Mouse (Mus musculus) MEL (cell line): ENCODE measurements at regions not wholly inside any gene's neighbourhood (a gene's known extent, or its start where the extent isn't known, plus 50 kb on each side); places are given as distances from the start of the nearest gene placed in this dataset.

ENCODE experiments used
- DNase-seq: peaks from one replicate; pipeline ENCODE4 v3.0.0; 2011; ENCODE audit warnings: low read depth, low spot score
- H3K27ac ChIP-seq: 2 replicates; pipeline ENCODE4 v1.5.1; 2012; ENCODE audit warnings: low read depth, mild to moderate bottlenecking, control low read depth, low read length, moderate library complexity; ENCODE audit not compliant: control insufficient read depth
- H3K27me3 ChIP-seq, 2 experiments: fragments of 150-350 bp in 1 of 2; sonication (generic) in 1 of 2; 2 replicates each; pipeline ENCODE4 v1.6.1; 2012; ENCODE audit warnings: low read length in 2 of 2, mild to moderate bottlenecking in 2 of 2, improper control_type of control experiment in 1 of 2, moderate library complexity in 1 of 2; ENCODE audit not compliant: insufficient read depth in 2 of 2, control insufficient read depth in 1 of 2
- H3K36me3 ChIP-seq, 2 experiments: 2 replicates each; pipeline ENCODE4 v1.6.1; 2012 to 2014; ENCODE audit warnings: low read length in 2 of 2, improper control_type of control experiment in 1 of 2, inconsistent platforms in 1 of 2, mild to moderate bottlenecking in 1 of 2; ENCODE audit not compliant: insufficient read depth in 2 of 2, control insufficient read depth in 1 of 2
- H3K4me1 ChIP-seq, 2 experiments: fragments of 150-350 bp in 1 of 2; sonication (generic) in 1 of 2; 2 replicates each; pipeline ENCODE4 v1.6.1; 2012; ENCODE audit warnings: low read length in 2 of 2, improper control_type of control experiment in 1 of 2, mild to moderate bottlenecking in 1 of 2; ENCODE audit not compliant: insufficient read depth in 2 of 2, control insufficient read depth in 1 of 2
- H3K4me3 ChIP-seq, 2 experiments: fragments of 150-350 bp in 1 of 2; sonication (generic) in 1 of 2; 2 replicates each; pipeline ENCODE4 v1.5.1; 2012; ENCODE audit warnings: low read depth in 2 of 2, low read length in 2 of 2, mild to moderate bottlenecking in 2 of 2, moderate library complexity in 2 of 2, control low read depth in 1 of 2, improper control_type of control experiment in 1 of 2; ENCODE audit not compliant: control insufficient read depth in 1 of 2, insufficient read depth in 1 of 2
- H3K79me2 ChIP-seq: 2 replicates; pipeline ENCODE4 v1.6.1; 2012; ENCODE audit warnings: mild to moderate bottlenecking, low read length, moderate library complexity; ENCODE audit not compliant: control insufficient read depth, poor library complexity, insufficient read depth
- H3K9ac ChIP-seq: 2 replicates; pipeline ENCODE4 v1.6.1; 2012; ENCODE audit warnings: low read depth, mild to moderate bottlenecking, control low read depth, low read length, moderate library complexity; ENCODE audit not compliant: control insufficient read depth, poor library complexity, severe bottlenecking
- H3K9me3 ChIP-seq: fragments of 150-350 bp; sonication (generic); replicated peaks from 2 replicates; pipeline ENCODE4 v1.6.1; 2012; ENCODE audit warnings: mild to moderate bottlenecking, low read length, improper control_type of control experiment, moderate library complexity; ENCODE audit not compliant: insufficient read depth
- CHD1 ChIP-seq: IDR thresholded peaks from 2 replicates; pipeline ENCODE4 v1.6.1; 2012; ENCODE audit warnings: low read depth, mild to moderate bottlenecking, inconsistent platforms, low read length, improper control_type of control experiment
- CHD2 ChIP-seq: IDR thresholded peaks from 2 replicates; pipeline ENCODE4 v1.6.1; 2011; ENCODE audit warnings: low read length, improper control_type of control experiment
- CTCF ChIP-seq, 3 experiments: IDR thresholded peaks in 2 of 3; conservative IDR thresholded peaks in 1 of 3; 2 replicates each; pipeline ENCODE4 v1.5.1; 2011 to 2012; ENCODE audit warnings: low read length in 3 of 3, low read depth in 2 of 3, mild to moderate bottlenecking in 2 of 3, improper control_type of control experiment in 1 of 3, inconsistent platforms in 1 of 3, mixed read lengths in 1 of 3, moderate library complexity in 1 of 3; ENCODE audit not compliant: control insufficient read depth in 1 of 3, insufficient read depth in 1 of 3, poor library complexity in 1 of 3, severe bottlenecking in 1 of 3
- E2F4 ChIP-seq: IDR thresholded peaks from 2 replicates; pipeline ENCODE4 v1.6.1; 2011; ENCODE audit warnings: low read depth, low read length, improper control_type of control experiment, borderline replicate concordance
- ELF1 ChIP-seq: IDR thresholded peaks from 2 replicates; pipeline ENCODE4 v1.6.1; 2014; ENCODE audit warnings: low read depth, mild to moderate bottlenecking, inconsistent platforms, low read length, improper control_type of control experiment, moderate library complexity
- EP300 ChIP-seq, 2 experiments: IDR thresholded peaks; 2 replicates each; pipeline ENCODE4 v1.6.1; 2011; ENCODE audit warnings: improper control_type of control experiment in 2 of 2, low read length in 2 of 2, low read depth in 1 of 2, mild to moderate bottlenecking in 1 of 2
- GABPA ChIP-seq: IDR thresholded peaks from 2 replicates; pipeline ENCODE4 v1.6.1; 2012; ENCODE audit warnings: low read depth, mild to moderate bottlenecking, inconsistent platforms, low read length, improper control_type of control experiment, moderate library complexity
- HCFC1 ChIP-seq: IDR thresholded peaks from 2 replicates; pipeline ENCODE4 v1.6.1; 2012; ENCODE audit warnings: low read depth, mild to moderate bottlenecking, inconsistent platforms, low read length, improper control_type of control experiment, moderate library complexity
- JUND ChIP-seq: IDR thresholded peaks from 2 replicates; pipeline ENCODE4 v1.6.1; 2011; ENCODE audit warnings: low read depth, mild to moderate bottlenecking, improper control_type of control experiment, low read length
- KAT2A ChIP-seq: conservative IDR thresholded peaks from 2 replicates; pipeline ENCODE4 v1.6.1; 2012; ENCODE audit warnings: low read depth, low read length, improper control_type of control experiment, inconsistent platforms
- MAFK ChIP-seq: IDR thresholded peaks from 2 replicates; pipeline ENCODE4 v1.6.1; 2011; ENCODE audit warnings: low read depth, mild to moderate bottlenecking, low read length, improper control_type of control experiment, borderline replicate concordance
- MAX ChIP-seq: IDR thresholded peaks from 2 replicates; pipeline ENCODE4 v1.6.1; 2011; ENCODE audit warnings: low read length, improper control_type of control experiment
- MAZ ChIP-seq: IDR thresholded peaks from 2 replicates; pipeline ENCODE4 v1.6.1; 2012; ENCODE audit warnings: low read depth, mild to moderate bottlenecking, inconsistent platforms, low read length, improper control_type of control experiment
- MEF2A ChIP-seq: IDR thresholded peaks from 2 replicates; pipeline ENCODE4 v1.6.1; 2014; ENCODE audit warnings: low read depth, mild to moderate bottlenecking, inconsistent platforms, low read length, improper control_type of control experiment; ENCODE audit not compliant: poor library complexity, insufficient replicate concordance, severe bottlenecking; ENCODE audit errors: extremely low read depth
- MYB ChIP-seq: IDR thresholded peaks from 2 replicates; pipeline ENCODE4 v1.6.1; 2011; ENCODE audit warnings: mild to moderate bottlenecking, low read depth, low read length, improper control_type of control experiment
- NELFE ChIP-seq: IDR thresholded peaks from 2 replicates; pipeline ENCODE4 v1.6.1; 2011; ENCODE audit warnings: low read depth, low read length, improper control_type of control experiment
- NRF1 ChIP-seq: IDR thresholded peaks from 2 replicates; pipeline ENCODE4 v1.6.1; 2014; ENCODE audit warnings: low read depth, mild to moderate bottlenecking, inconsistent platforms, low read length, improper control_type of control experiment, moderate library complexity; ENCODE audit not compliant: poor library complexity, insufficient read depth, severe bottlenecking
- POLR2AphosphoS5 ChIP-seq: IDR thresholded peaks from 2 replicates; pipeline ENCODE4 v1.6.1; 2012; ENCODE audit warnings: low read depth, borderline replicate concordance, mild to moderate bottlenecking, inconsistent platforms, low read length, moderate library complexity, mixed read lengths
- RCOR1 ChIP-seq: IDR thresholded peaks from 2 replicates; pipeline ENCODE4 v1.6.1; 2012; ENCODE audit warnings: low read depth, mild to moderate bottlenecking, inconsistent platforms, low read length, improper control_type of control experiment
- TAL1 ChIP-seq: IDR thresholded peaks from 2 replicates; pipeline ENCODE4 v1.6.1; 2012; ENCODE audit warnings: mild to moderate bottlenecking, inconsistent platforms, low read length, moderate library complexity, mixed read lengths
- TBP ChIP-seq: IDR thresholded peaks from 2 replicates; pipeline ENCODE4 v1.8.0; 2011; ENCODE audit warnings: low read depth, low read length, improper control_type of control experiment
- TCF12 ChIP-seq: IDR thresholded peaks from 2 replicates; pipeline ENCODE4 v1.6.1; 2014; ENCODE audit warnings: low read depth, mild to moderate bottlenecking, inconsistent platforms, low read length, improper control_type of control experiment, moderate library complexity
- UBTF ChIP-seq: IDR thresholded peaks from 2 replicates; pipeline ENCODE4 v1.6.1; 2012; ENCODE audit warnings: low read depth, mild to moderate bottlenecking, inconsistent platforms, low read length, improper control_type of control experiment, moderate library complexity, borderline replicate concordance; ENCODE audit not compliant: insufficient read depth
- USF1 ChIP-seq: IDR thresholded peaks from 2 replicates; pipeline ENCODE4 v1.6.1; 2014; ENCODE audit warnings: low read depth, mild to moderate bottlenecking, inconsistent platforms, low read length, improper control_type of control experiment, moderate library complexity
- ZC3H11A ChIP-seq: IDR thresholded peaks from 2 replicates; pipeline ENCODE4 v1.6.1; 2012; ENCODE audit warnings: low read depth, mild to moderate bottlenecking, inconsistent platforms, low read length, improper control_type of control experiment
- ZKSCAN1 ChIP-seq: IDR thresholded peaks from 2 replicates; pipeline ENCODE4 v1.6.1; 2012; ENCODE audit warnings: low read depth, mild to moderate bottlenecking, inconsistent platforms, low read length, improper control_type of control experiment, moderate library complexity
- ZMIZ1 ChIP-seq: IDR thresholded peaks from 2 replicates; pipeline ENCODE4 v1.6.1; 2012; ENCODE audit warnings: low read depth, mild to moderate bottlenecking, inconsistent platforms, low read length, improper control_type of control experiment, moderate library complexity
- ZNF384 ChIP-seq: IDR thresholded peaks from 2 replicates; pipeline ENCODE4 v1.6.1; 2012; ENCODE audit warnings: low read depth, mild to moderate bottlenecking, inconsistent platforms, low read length, improper control_type of control experiment

GRCm38 (mm10) chr5:58941436-58941835 lies 1223.7 kb downstream of the Pcdh7 start:
- Histone ChIP-seq H3K36me3 (no peaks in the 10 kb centered on the region), H3K9ac (no peak overlapping the region), H3K27me3 (no peaks in the 10 kb centered on the region), H3K9me3 (no peaks in the 10 kb centered on the region)
- no peak for DNase-seq
- no peak for TF ChIP-seq MYB
- no peak for TF ChIP-seq RCOR1
- TF ChIP-seq UBTF = no peak
- TF ChIP-seq MAX = no peak
- no peak for TF ChIP-seq ELF1
- no peak for TF ChIP-seq TCF12
- TF ChIP-seq MAZ = no peak
- TF ChIP-seq NRF1 = no peak
- TF ChIP-seq CTCF (IDR thresholded peaks at IDR 0.05 in 2 of 3, conservative IDR thresholded peaks at IDR 0.05 in 1 of 3; ENCODE audit: control insufficient read depth in 1 of 3, insufficient read depth in 1 of 3, low read depth in 2 of 3, low read length in 3 of 3, poor library complexity in 1 of 3, severe bottlenecking in 1 of 3) = no peak
- no peak for TF ChIP-seq CHD1
- TF ChIP-seq GABPA = no peak
- no peak for TF ChIP-seq MAFK
- TF ChIP-seq TAL1 = no peak
- no peak for TF ChIP-seq CHD2
- no peak for TF ChIP-seq ZMIZ1
- TF ChIP-seq EP300 (IDR thresholded peaks at IDR 0.05; ENCODE audit: low read depth in 1 of 2, low read length in 2 of 2) = no peak
- TF ChIP-seq TBP = no peak
- TF ChIP-seq ZNF384 = no peak
- TF ChIP-seq MEF2A = no peak
- TF ChIP-seq POLR2AphosphoS5 = no peak
- TF ChIP-seq, all 39 proteins: peak for 0
- no peak overlapping the region for H3K4me3 ChIP-seq
- H3K4me1 ChIP-seq = no peaks in the 10 kb centered on the region
- no peaks in the 10 kb centered on the region for H3K79me2 ChIP-seq
- H3K27ac ChIP-seq = no peak overlapping the region

- Histone ChIP-seq H3K4me1 (no peaks in the 10 kb centered on the region), H3K79me2 (no peaks in the 10 kb centered on the region), H3K9ac (no peak overlapping the region), H3K27me3 (no peaks in the 10 kb centered on the region), H3K9me3 (no peaks in the 10 kb centered on the region), H3K4me3 (no peak overlapping the region), H3K36me3 (no peaks in the 10 kb centered on the region)
- no peak for DNase-seq
- no peak for TF ChIP-seq ZC3H11A
- TF ChIP-seq NELFE = no peak
- TF ChIP-seq MYB = no peak
- no peak for TF ChIP-seq NRF1
- no peak for TF ChIP-seq MAX
- TF ChIP-seq HCFC1 = no peak
- TF ChIP-seq EP300 (IDR thresholded peaks at IDR 0.05; ENCODE audit: low read depth in 1 of 2, low read length in 2 of 2) = no peak
- TF ChIP-seq KAT2A = no peak
- TF ChIP-seq E2F4 = no peak
- no peak for TF ChIP-seq ELF1
- TF ChIP-seq RCOR1 = no peak
- TF ChIP-seq ZKSCAN1 = no peak
- TF ChIP-seq ZMIZ1 = no peak
- no peak for TF ChIP-seq POLR2AphosphoS5
- no peak for TF ChIP-seq USF1
- no peak for TF ChIP-seq JUND
- TF ChIP-seq, all 39 proteins: peak for 0
- no peak overlapping the region for H3K27ac ChIP-seq
Observed at GRCm38 (mm10) chr5:58975268-58975667, 1257.5 kb downstream of the Pcdh7 start.
